Mouse (Mus musculus) left cerebral cortex, postnatal 25 days (tissue): ENCODE measurements around the gene Slc7a14. TPM values are rescaled to one million over a fixed set of nuclear protein-coding genes. Genes with fewer than 3 reads are reported as not detected.

ENCODE experiments used
- DNase-seq, 2 experiments: peaks; one replicate each; pipeline ENCODE4 v3.0.0; 2022; ENCODE audit warnings: low spot score in 2 of 2, mixed read lengths in 1 of 2
- intact Hi-C: fragments of 180-260 bp; cut with DNase I; formaldehyde crosslinking; loops from one replicate; pipeline ENCODE4 v1.15.1; 2025
- total RNA-seq, 2 experiments: library from RNA; stranded (reverse); gene quantifications; 2 replicates each; pipeline ENCODE4 v1.2.3; 2021

The Slc7a14 gene
- total RNA-seq, 2 experiments from 2014 or later = 52.1 to 52.6 TPM

- intact Hi-C loops = no loop called here
- DNase-seq = peak in 1 of 2 experiments; percentile 69
These were observed 90.7 kb downstream of the Slc7a14 start for GRCm38 (mm10) chr3:31219483-31219882.

DNA sequence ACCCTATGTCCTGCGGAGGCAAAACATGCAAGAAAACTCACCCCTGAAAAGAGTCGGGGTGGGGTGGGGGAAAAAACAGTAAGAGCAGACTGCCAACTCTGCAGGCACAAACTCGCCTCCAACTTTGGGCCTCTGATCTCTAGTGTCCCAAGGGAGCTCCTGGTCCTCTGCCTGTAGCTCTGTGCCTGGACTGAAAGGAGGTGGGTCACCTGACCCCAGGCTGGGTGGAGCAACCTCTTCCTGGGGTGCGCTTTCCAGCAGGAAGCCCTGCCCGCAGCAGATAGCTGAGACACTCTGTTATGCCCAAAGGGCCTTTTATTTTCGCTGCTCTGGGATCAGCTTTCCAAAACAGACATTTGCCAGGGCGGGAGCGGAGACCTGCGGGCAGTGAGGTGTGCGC is 92.7 kb downstream of the Slc7a14 start:
- no peak for DNase-seq
- intact Hi-C loops = no loop called here

DNA sequence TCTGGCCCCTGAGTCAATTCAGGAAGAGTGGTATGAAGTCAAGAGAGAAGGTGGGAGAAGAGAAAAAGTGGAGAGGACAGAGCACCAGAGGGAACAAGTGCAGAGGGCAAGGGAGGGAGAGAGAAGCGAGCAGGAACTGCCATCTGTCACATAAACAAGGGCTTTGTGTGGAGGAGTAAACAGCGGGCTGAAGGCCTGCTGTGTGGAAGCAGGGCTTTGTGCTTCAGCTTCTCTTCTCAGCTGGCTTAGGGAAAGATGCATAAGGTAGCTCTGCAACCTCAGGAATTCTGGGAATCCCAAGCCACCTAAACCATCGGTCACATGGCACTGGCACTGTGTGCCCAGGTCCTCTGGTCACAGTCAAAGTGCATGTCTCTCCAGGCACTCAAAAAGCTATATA is 96.4 kb downstream of the Slc7a14 start:
- no peak for DNase-seq
- intact Hi-C loops = no loop called here

- no peak for DNase-seq
- intact Hi-C loops = no loop called here
These were observed 97.8 kb downstream of the Slc7a14 start for GRCm38 (mm10) chr3:31212205-31213038.

- intact Hi-C loops = no loop called here
- DNase-seq = peak in 1 of 2 experiments; percentile 16
These were observed 101.2 kb downstream of the Slc7a14 start for GRCm38 (mm10) chr3:31209001-31209400.

GRCm38 (mm10) chr3:31208458-31208994 is 101.7 kb downstream of the Slc7a14 start:
- intact Hi-C loops = no loop called here
- no peak for DNase-seq

DNA sequence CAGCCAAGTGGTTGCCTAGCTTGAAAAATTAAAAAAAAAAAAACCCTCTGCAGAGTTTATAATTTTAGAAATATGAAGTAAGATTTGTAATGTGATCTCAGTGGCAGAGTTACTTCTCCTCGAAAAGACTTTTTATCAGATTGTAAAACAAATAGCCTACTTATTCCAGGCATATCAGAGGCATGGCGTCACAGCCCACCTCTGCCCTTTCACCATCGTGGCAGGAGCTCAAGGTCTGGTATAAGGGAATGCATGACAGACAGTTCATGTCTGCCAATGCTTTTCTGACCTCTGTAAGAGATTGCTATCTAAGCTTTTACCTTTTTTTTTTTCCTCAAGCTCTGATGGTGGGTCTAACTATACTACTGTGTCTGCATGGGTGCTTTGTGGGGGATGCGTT is 102.1 kb downstream of the Slc7a14 start:
- intact Hi-C loops = no loop called here
- DNase-seq = no peak

GRCm38 (mm10) chr3:31205167-31205566 is 105.0 kb downstream of the Slc7a14 start:
- no peak for DNase-seq
- intact Hi-C loops = no loop called here

DNA sequence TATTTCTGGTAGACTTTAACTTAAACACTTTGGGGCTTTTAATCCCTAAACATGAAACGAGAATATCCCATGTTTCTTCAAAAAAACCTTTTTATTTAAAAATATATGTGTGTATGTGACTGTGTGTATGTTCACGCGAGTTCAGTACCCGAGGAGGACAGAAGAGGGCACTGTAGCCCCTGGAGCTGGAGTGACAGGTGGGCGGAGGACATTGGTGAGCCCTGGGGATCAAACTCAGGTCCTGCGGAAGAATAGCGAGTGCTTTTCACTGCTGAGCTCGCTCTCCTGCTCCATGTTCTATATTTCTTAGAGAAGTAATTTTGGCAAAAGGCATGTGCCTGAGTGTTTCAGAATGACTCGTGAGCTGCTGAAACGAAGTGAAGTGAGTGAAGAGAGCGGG is 106.2 kb downstream of the Slc7a14 start:
- no peak for DNase-seq
- intact Hi-C loops = no loop called here

- intact Hi-C loops = no loop called here
- no peak for DNase-seq
These were observed 110.9 kb downstream of the Slc7a14 start for GRCm38 (mm10) chr3:31199162-31199877.

- intact Hi-C loops = no loop called here
These were observed 118.8 kb downstream of the Slc7a14 start for GRCm38 (mm10) chr3:31191402-31191801.

DNA sequence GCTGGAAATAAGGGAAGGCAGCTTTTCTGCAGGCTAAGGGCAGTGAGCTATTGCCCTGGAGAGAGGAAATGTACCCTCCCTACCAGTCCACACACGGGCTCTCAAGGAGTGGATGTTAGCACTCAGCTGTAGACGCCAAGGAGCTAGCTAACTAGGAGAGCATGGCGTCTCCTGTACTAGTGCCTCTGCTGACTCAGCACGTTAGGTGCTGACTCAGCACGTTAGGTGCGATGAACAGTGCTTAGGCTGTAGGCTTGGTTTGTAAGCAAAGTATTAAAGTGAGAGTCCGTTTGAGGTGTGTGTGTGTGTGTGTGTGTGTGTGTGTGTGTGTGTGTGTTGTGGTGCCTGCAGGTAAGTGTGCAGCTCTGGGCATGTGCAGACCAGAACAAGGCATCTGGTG is 119.8 kb downstream of the Slc7a14 start:
- no peak for DNase-seq
- intact Hi-C loops = no loop called here

More at GRCm38 (mm10) chr3:31191402-31191801, 118.8 kb downstream of the Slc7a14 start:
- DNase-seq = no peak

DNA sequence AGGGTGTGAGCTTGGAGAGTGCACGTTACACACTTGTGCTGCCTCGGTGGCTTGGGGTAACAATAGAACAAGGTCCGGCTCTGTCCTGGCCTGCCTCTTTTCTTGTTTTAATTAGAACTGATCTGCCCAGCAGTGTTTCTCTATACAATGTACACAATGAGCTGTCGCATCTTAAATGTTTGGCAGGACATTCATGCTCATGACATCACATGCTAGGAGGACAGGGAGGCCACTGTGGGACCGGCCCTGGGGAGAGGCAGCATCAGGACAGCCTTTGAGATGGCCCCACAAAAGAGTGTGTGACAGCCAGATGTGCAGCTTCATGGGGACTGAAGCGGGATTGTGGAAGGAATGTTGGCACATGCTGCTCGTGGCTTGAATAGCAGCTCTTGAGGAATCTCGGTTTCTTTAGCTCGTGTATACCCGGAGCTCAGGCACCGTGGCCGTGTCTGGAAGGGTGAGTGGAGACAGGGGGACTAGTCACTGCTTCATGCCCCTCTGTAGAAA is 143.8 kb downstream of the Slc7a14 start:
- intact Hi-C loops = no loop called here
- DNase-seq = peak in 1 of 2 experiments; percentile 57

DNA sequence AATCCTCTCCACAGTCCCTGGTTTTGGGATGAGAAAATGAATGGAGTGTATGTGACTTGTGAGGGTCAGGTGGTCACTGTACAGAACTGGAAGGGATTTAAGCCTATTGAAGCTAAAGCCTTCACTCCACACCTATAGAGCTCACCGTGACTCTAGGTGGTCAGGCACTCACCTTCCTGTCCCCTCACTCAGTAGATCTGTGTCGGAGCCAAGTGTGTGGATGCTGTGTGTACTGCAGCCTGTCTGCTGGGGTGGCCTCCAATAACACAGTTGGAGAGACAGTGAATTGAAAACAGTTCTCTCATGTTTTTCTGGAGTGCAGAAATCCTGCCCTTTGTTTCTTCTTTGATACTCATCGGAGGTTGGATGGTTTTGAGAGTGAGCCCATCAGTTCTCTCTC is 144.4 kb downstream of the Slc7a14 start:
- intact Hi-C loops = no loop called here
- DNase-seq = no peak

- no peak for DNase-seq
- intact Hi-C loops = no loop called here
These were observed 147.3 kb downstream of the Slc7a14 start for GRCm38 (mm10) chr3:31162860-31163259.

DNA sequence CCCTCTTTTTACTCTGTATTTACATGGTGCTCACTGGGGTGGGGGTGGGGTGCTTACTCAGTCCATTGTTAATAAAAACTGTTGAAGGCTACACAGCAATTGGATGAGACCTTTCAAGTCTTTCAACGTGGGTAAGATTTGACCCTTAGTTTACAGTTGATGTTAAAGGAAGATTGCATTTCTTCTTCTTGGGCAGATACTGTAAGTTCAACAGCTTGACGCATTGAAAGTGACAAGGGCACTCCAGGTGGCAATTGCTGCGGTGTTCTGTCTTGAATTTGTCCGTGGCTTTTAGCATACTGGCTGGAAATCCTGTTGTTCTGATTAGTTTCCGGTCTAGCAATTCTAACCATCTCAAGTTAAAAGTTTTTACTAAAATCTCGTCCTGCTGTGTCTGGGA is 148.8 kb downstream of the Slc7a14 start:
- no peak for DNase-seq
- intact Hi-C loops = no loop called here

DNA sequence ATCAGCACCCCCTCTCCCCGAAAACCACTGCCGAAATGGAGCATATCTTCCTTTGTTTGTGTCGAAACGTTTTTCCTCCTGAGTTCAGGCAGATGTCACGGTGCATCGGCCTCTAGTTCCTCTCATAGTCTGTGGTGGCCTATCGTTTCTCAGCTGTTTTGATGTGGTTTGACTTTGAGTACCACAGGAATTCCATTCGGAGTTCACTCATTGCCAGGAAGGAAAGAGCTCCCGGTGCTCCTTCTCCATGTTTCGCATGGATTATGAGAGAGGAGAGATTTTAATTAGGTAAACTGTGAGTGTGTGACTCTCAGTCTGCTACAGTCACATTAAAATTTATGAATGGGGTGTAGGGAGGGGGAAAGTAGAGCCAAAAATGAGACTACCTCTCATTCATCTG is 150.1 kb downstream of the Slc7a14 start:
- no peak for DNase-seq
- intact Hi-C loops = no loop called here

GRCm38 (mm10) chr3:31157776-31158175 is 152.4 kb downstream of the Slc7a14 start:
- intact Hi-C loops = no loop called here

DNA sequence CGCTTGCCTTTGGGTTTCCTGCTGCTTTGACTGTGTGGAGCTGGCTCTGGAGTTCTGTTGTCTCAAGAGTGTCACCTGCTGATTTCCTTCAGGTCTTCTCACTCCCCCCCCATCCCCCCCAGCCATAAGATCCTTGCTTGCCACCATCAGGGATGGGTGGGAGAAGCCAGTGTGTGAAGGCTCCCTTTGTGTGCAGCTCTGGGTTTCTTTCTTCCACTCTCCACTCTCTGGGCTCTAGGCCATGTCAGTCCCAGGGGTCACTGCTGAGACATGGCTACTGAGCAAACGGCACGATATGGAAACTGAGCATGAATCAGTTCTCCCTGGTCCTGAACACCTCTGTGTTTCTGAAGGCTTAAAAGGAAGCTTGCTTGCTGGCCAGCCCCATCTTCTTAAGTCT is 154.1 kb downstream of the Slc7a14 start:
- intact Hi-C loops = no loop called here
- no peak for DNase-seq

More at GRCm38 (mm10) chr3:31157776-31158175, 152.4 kb downstream of the Slc7a14 start:
- DNase-seq = no peak
